In the genomic region with DNA sequence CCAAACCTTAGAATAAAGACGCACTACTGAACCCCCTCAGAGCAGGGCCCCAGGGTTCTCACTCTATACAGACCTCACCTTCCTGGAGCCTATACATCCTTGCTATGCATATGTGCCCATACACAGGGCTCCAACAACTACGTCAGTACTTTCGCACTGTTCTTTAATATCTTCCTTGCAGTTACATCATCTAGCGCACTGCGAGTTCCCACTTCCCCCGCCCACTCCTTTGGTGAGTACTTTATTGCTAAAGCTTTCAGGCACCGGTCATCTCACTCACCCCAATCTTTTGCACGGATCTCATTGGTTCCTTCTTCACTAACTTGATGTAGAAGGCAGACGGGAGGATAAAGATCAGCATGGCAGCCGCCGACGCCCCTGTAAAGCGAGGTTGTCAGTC, we compare ENCODE assay signal across 17 mouse cellular contexts.
"Had no signal": no experiment of that assay in that cellular context is flagged by ENCODE, and none has a peak within 500 bp of the region (broad histone marks: within the 10 kb centered on the region; RNA-seq: fewer than 3 reads in every experiment).

No protein-coding gene starts in this region.

- H3K27me3 ChIP-seq: limb, embryonic 12.5 days; liver, embryonic 13.5 days; lung, embryonic 15.5 days; midbrain, embryonic 15.5 days; neural tube, embryonic 13.5 days had no signal

- H3K4me3 ChIP-seq: layer of hippocampus, adult 2 months; limb, embryonic 12.5 days; liver, embryonic 13.5 days; lung, embryonic 15.5 days; midbrain, embryonic 15.5 days; neural tube, embryonic 13.5 days had no signal

- H3K9ac ChIP-seq: limb, embryonic 12.5 days; liver, embryonic 13.5 days; liver, postnatal 0 days; lung, embryonic 15.5 days; midbrain, embryonic 15.5 days; neural tube, embryonic 13.5 days had no signal

- H3K27ac ChIP-seq: layer of hippocampus, adult 2 months; limb, embryonic 12.5 days; liver, embryonic 13.5 days; lung, embryonic 15.5 days; macrophage; midbrain, embryonic 15.5 days; neural tube, embryonic 13.5 days had no signal

- H3K9me3 ChIP-seq: limb, embryonic 12.5 days; liver, embryonic 13.5 days; lung, embryonic 15.5 days; midbrain, embryonic 15.5 days; neural tube, embryonic 13.5 days had no signal

- ATAC-seq: liver, postnatal 0 days; midbrain, embryonic 15.5 days had no signal

- H3K4me2 ChIP-seq: limb, embryonic 12.5 days; liver, embryonic 13.5 days; lung, embryonic 15.5 days; midbrain, embryonic 15.5 days; neural tube, embryonic 13.5 days had no signal

- DNase-seq: kidney, adult 18-20 months; kidney, postnatal 10 days; kidney, postnatal 4 days; liver; liver, embryonic 13.5 days; liver, postnatal 0 days; lung, postnatal 14 days; right cerebral cortex, postnatal 25 days; spleen, adult 18-20 months; thymus, adult 18-20 months; thymus, postnatal 14 days had no signal
